Mouse (Mus musculus) liver, adult 2 months (tissue): ENCODE results near the gene Olfr127. TPM values are rescaled to one million over a fixed set of nuclear protein-coding genes. Genes with fewer than 3 reads are reported as not detected.

Source experiments
- DNase-seq: peaks from one replicate; pipeline ENCODE4 v3.0.0-alpha.2; 2011; ENCODE audit warnings: low read depth, low spot score; ENCODE audit errors: extremely low read depth
- H3K27ac ChIP-seq: fragments of 200-500 bp; replicated peaks from 2 replicates; pipeline ENCODE4 v1.5.1; 2012; ENCODE audit warnings: low read depth, mild to moderate bottlenecking, control low read depth, inconsistent platforms, low read length; ENCODE audit not compliant: insufficient read depth
- H3K27me3 ChIP-seq: fragments of 200-500 bp; 2 replicates; pipeline ENCODE4 v1.6.1; 2012; ENCODE audit warnings: mild to moderate bottlenecking, moderate library complexity, low read length, inconsistent platforms; ENCODE audit not compliant: control insufficient read depth, insufficient read depth
- H3K36me3 ChIP-seq: fragments of 200-500 bp; 2 replicates; pipeline ENCODE4 v1.6.1; 2012; ENCODE audit warnings: low read length, inconsistent platforms; ENCODE audit not compliant: control insufficient read depth, insufficient read depth
- H3K4me1 ChIP-seq: fragments of 200-500 bp; 2 replicates; pipeline ENCODE4 v1.6.1; 2011; ENCODE audit warnings: low read length; ENCODE audit not compliant: control insufficient read depth, insufficient read depth
- H3K4me3 ChIP-seq: fragments of 200-500 bp; 2 replicates; pipeline ENCODE4 v1.5.1; 2011; ENCODE audit warnings: low read depth, mild to moderate bottlenecking, control low read depth, low read length, moderate library complexity; ENCODE audit not compliant: insufficient read depth
- H3K79me2 ChIP-seq: fragments of 200-500 bp; 2 replicates; pipeline ENCODE4 v1.6.1; 2012; ENCODE audit warnings: inconsistent platforms, mild to moderate bottlenecking, low read length, moderate library complexity; ENCODE audit not compliant: control insufficient read depth, insufficient read depth
- H3K9ac ChIP-seq: fragments of 200-500 bp; 2 replicates; pipeline ENCODE4 v1.6.1; 2012; ENCODE audit warnings: low read depth, mild to moderate bottlenecking, control low read depth, inconsistent platforms, low read length
- CTCF ChIP-seq: fragments of 200-500 bp; IDR thresholded peaks from 2 replicates; pipeline ENCODE4 v1.5.1; 2011; ENCODE audit warnings: low read depth, low read length, control low read depth
- POLR2A ChIP-seq: fragments of 200-500 bp; IDR thresholded peaks from 2 replicates; pipeline ENCODE4 v1.6.1; 2011; ENCODE audit warnings: low read length, control low read depth; ENCODE audit not compliant: insufficient read depth; ENCODE audit errors: extremely low read depth
- WGBS: fragments of 180-500 bp; shearing (Covaris S2); methylation state at CpG from one replicate; pipeline ENCODE4 v1.1.7; 2018; 5-methylcytosine and 5-hydroxymethylcytosine counted together
- polyA plus RNA-seq: library from polyadenylated mRNA; depleted of rRNA; stranded (reverse); fragments of >200 nt; gene quantifications from 2 replicates; pipeline ENCODE4 v1.2.3, GENCODE M21; 2012; rRNA removed
- total RNA-seq: library from RNA; depleted of rRNA; stranded (reverse); fragments of >200 nt; gene quantifications from 2 replicates; pipeline ENCODE4 v1.2.3, GENCODE M21; 2014; rRNA removed

The Olfr127 gene
- total and polyA plus RNA-seq, 2 experiments: not detected

DNA sequence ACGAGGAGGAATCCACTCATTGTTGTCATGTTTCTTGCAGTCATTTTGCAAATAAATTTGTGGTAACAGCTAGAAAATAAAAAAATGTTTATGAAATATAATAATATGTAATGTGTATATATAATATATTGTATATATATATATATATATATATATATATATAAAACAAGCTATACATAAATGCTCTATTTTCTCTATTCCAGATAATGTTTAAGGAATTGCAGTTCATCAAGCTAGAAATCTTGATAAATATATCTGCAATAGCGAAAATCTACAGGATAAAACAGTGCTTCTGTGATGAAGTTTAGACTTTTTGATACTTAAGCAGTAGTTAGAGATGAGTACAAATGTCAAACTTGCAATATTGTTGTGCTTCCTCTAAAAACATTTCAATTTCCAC lies 52.7 kb downstream of the Olfr127 start, which contains the start of gene Olfr761:
Olfr761 (minus strand) TSS at position 101 of the 400 bp plus-strand sequence.
- no peak within 1 kb of the TSS for H3K4me3 ChIP-seq
- H3K79me2 ChIP-seq: no peaks in the 10 kb centered on the region
- DNase-seq: no peak
- TF ChIP-seq CTCF: no peak
- no peak for TF ChIP-seq POLR2A
- no peaks in the 10 kb centered on the region for H3K27me3 ChIP-seq
- no peak within 1 kb of the TSS for H3K27ac ChIP-seq
- no peak within 1 kb of the TSS for H3K9ac ChIP-seq
- H3K4me1 ChIP-seq: no peaks in the 10 kb centered on the region
- no peaks in the 10 kb centered on the region for H3K36me3 ChIP-seq
- 54% methylated on average over 2 of the region's 2 CpGs for WGBS

Other genes starting within 250 kb of the Olfr127 start
- gene Olfr117, start 236.7 kb upstream of the Olfr127 start, total RNA-seq: not detected in 2 replicates
- gene Olfr117, start 236.7 kb upstream of the Olfr127 start, polyA plus RNA-seq: not detected in 2 replicates
- not detected in 2 replicates for gene Olfr118, start 233.4 kb upstream of the Olfr127 start, total RNA-seq
- not detected in 2 replicates for gene Olfr118, start 233.4 kb upstream of the Olfr127 start, polyA plus RNA-seq
- gene Olfr119, start 203.9 kb upstream of the Olfr127 start, total RNA-seq: not detected in 2 replicates
- not detected in 2 replicates for gene Olfr119, start 203.9 kb upstream of the Olfr127 start, polyA plus RNA-seq
- not detected in 2 replicates for gene Olfr120, start 178.6 kb upstream of the Olfr127 start, total RNA-seq
- gene Olfr120, start 178.6 kb upstream of the Olfr127 start, polyA plus RNA-seq: not detected in 2 replicates
- not detected in 2 replicates for gene Olfr121, start 151.6 kb upstream of the Olfr127 start, total RNA-seq
- not detected in 2 replicates for gene Olfr121, start 151.6 kb upstream of the Olfr127 start, polyA plus RNA-seq
- not detected in 2 replicates for gene Olfr122, start 131.8 kb upstream of the Olfr127 start, total RNA-seq
- not detected in 2 replicates for gene Olfr122, start 131.8 kb upstream of the Olfr127 start, polyA plus RNA-seq
- gene Olfr123, start 106.9 kb upstream of the Olfr127 start, total RNA-seq: not detected in 2 replicates
- gene Olfr123, start 106.9 kb upstream of the Olfr127 start, polyA plus RNA-seq: not detected in 2 replicates
- not detected in 2 replicates for gene Olfr124, start 100.5 kb upstream of the Olfr127 start, total RNA-seq
- not detected in 2 replicates for gene Olfr124, start 100.5 kb upstream of the Olfr127 start, polyA plus RNA-seq
- not detected in 2 replicates for gene Olfr125, start 67.5 kb upstream of the Olfr127 start, total RNA-seq
- not detected in 2 replicates for gene Olfr125, start 67.5 kb upstream of the Olfr127 start, polyA plus RNA-seq
- not detected in 2 replicates for gene Olfr126, start 53.0 kb upstream of the Olfr127 start, total RNA-seq
- not detected in 2 replicates for gene Olfr126, start 53.0 kb upstream of the Olfr127 start, polyA plus RNA-seq
- gene Olfr128, start 20.1 kb downstream of the Olfr127 start, total RNA-seq: not detected in 2 replicates
- gene Olfr128, start 20.1 kb downstream of the Olfr127 start, polyA plus RNA-seq: not detected in 2 replicates
- gene Olfr761, start 52.6 kb downstream of the Olfr127 start, total RNA-seq: not detected in 2 replicates
- gene Olfr761, start 52.6 kb downstream of the Olfr127 start, polyA plus RNA-seq: not detected in 2 replicates
- gene Olfr129, start 159.6 kb downstream of the Olfr127 start, total RNA-seq: not detected in 2 replicates
- gene Olfr129, start 159.6 kb downstream of the Olfr127 start, polyA plus RNA-seq: not detected in 2 replicates
- not detected in 2 replicates for gene Olfr130, start 163.5 kb downstream of the Olfr127 start, total RNA-seq
- gene Olfr130, start 163.5 kb downstream of the Olfr127 start, polyA plus RNA-seq: not detected in 2 replicates
- not detected in 2 replicates for gene Olfr131, start 188.3 kb downstream of the Olfr127 start, total RNA-seq
- gene Olfr131, start 188.3 kb downstream of the Olfr127 start, polyA plus RNA-seq: not detected in 2 replicates
- gene Olfr132, start 234.1 kb downstream of the Olfr127 start, total RNA-seq: not detected in 2 replicates
- gene Olfr132, start 234.1 kb downstream of the Olfr127 start, polyA plus RNA-seq: not detected in 2 replicates
- gene Olfr133, start 244.8 kb downstream of the Olfr127 start, total RNA-seq: not detected in 2 replicates
- not detected in 2 replicates for gene Olfr133, start 244.8 kb downstream of the Olfr127 start, polyA plus RNA-seq